Mouse (Mus musculus): ENCODE data around the gene Btbd35f15. TPM values are rescaled to one million over a fixed set of nuclear protein-coding genes. Genes with fewer than 3 reads are reported as not detected.

The Btbd35f15 gene
- total RNA-seq (2023) = not detected

GRCm38 (mm10) chrX:33577214-33577613 lies at the start of gene Btbd35f15:
Gene Btbd35f15 (minus strand): TSS chrX:33577314.

Other genes starting within 250 kb of the Btbd35f15 start
- not detected for gene Btbd35f13, start 79.9 kb upstream of the Btbd35f15 start, total RNA-seq (2023)
- not detected for gene Btbd35f14, start 125.0 kb upstream of the Btbd35f15 start, total RNA-seq (2023)